Mouse (Mus musculus): Measurements from ENCODE around the gene Kdm5a.

DNA sequence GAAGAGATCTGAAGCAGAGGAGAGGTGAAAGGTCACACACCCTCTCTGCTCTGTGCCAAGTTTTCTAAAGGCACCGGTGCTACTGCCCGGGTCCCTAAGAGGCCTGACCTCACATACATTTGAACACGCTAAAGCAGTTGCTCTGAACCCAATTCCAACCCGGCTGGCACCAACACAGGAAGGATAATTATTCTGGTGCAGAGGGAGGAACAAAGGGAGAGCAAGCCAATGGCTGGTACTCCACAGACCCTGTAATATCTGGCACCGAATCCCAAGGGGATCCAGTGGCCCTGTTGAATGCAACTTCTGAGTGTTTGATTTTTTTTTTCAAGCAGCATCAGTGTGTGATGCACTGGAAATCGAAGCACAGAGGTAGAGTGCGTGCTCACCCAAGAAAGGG is 127.1 kb downstream of the Kdm5a start:
- TF ChIP-seq CTCF (IDR thresholded peaks at IDR 0.05) (no peak), EP300 (IDR thresholded peaks at IDR 0.05; ENCODE audit: insufficient read depth, low read depth, low read length) (no peak)
